Mouse (Mus musculus) liver, embryonic 14.5 days (tissue): Measurements from ENCODE around the gene Dusp10.

Experiments
- CTCF ChIP-seq: IDR thresholded peaks from 2 replicates; pipeline ENCODE4 v1.5.1; 2016; ENCODE audit warnings: antibody characterized with exemption, low read depth, control low read depth
- EP300 ChIP-seq: IDR thresholded peaks from 2 replicates; pipeline ENCODE4 v1.6.1; 2016; ENCODE audit warnings: antibody characterized with exemption, low read depth

- no peak for TF ChIP-seq EP300
- no peak for TF ChIP-seq CTCF
These were observed 105.5 kb downstream of the Dusp10 start for GRCm38 (mm10) chr1:184118586-184118985.
